Mouse (Mus musculus): ENCODE results near the gene Ulk4.

The Ulk4 gene

GRCm38 (mm10) chr9:121020360-121020759, 256.6 kb downstream of the Ulk4 start:
- DNase-seq (ENCODE audit: low spot score in 2 of 2) = no peak

GRCm38 (mm10) chr9:121019932-121020331, 257.1 kb downstream of the Ulk4 start:
- DNase-seq (ENCODE audit: low spot score in 2 of 2) = no peak

- no peak for DNase-seq (ENCODE audit: low spot score in 2 of 2)
Observed at GRCm38 (mm10) chr9:121018524-121019315, 258.3 kb downstream of the Ulk4 start.

- DNase-seq (ENCODE audit: low spot score in 2 of 2) = no peak
Observed at GRCm38 (mm10) chr9:121015810-121016502, 261.0 kb downstream of the Ulk4 start.

GRCm38 (mm10) chr9:121011540-121011939, 265.5 kb downstream of the Ulk4 start:
- DNase-seq (ENCODE audit: low spot score in 2 of 2) = no peak

- no peak for DNase-seq (ENCODE audit: low spot score in 2 of 2)
Observed at GRCm38 (mm10) chr9:121010544-121010943, 266.5 kb downstream of the Ulk4 start.

- DNase-seq (ENCODE audit: low spot score in 2 of 2) = no peak
Observed at GRCm38 (mm10) chr9:121005961-121006360, 271.0 kb downstream of the Ulk4 start.

- DNase-seq (ENCODE audit: low spot score in 2 of 2) = no peak
Observed at GRCm38 (mm10) chr9:121001681-121002540, 275.1 kb downstream of the Ulk4 start.

GRCm38 (mm10) chr9:121000641-121001320, 276.2 kb downstream of the Ulk4 start:
- DNase-seq (ENCODE audit: low spot score in 2 of 2) = no peak

- DNase-seq (ENCODE audit: low spot score in 2 of 2) = no peak
Observed at GRCm38 (mm10) chr9:120998696-120999095, 278.3 kb downstream of the Ulk4 start.

GRCm38 (mm10) chr9:120994223-120995155, 282.5 kb downstream of the Ulk4 start:
- no peak for DNase-seq (ENCODE audit: low spot score in 2 of 2)

GRCm38 (mm10) chr9:120993004-120993403, 284.0 kb downstream of the Ulk4 start:
- DNase-seq (ENCODE audit: low spot score in 2 of 2) = no peak

- DNase-seq (ENCODE audit: low spot score in 2 of 2) = no peak
Observed at GRCm38 (mm10) chr9:120991801-120992200, 285.2 kb downstream of the Ulk4 start.

GRCm38 (mm10) chr9:120989806-120990700, 286.9 kb downstream of the Ulk4 start:
- DNase-seq (ENCODE audit: low spot score in 2 of 2) = no peak

- DNase-seq (ENCODE audit: low spot score in 2 of 2) = no peak
Observed at GRCm38 (mm10) chr9:120988088-120988487, 288.9 kb downstream of the Ulk4 start.

GRCm38 (mm10) chr9:120986994-120987393, 290.0 kb downstream of the Ulk4 start:
- DNase-seq (ENCODE audit: low spot score in 2 of 2) = no peak

- DNase-seq (ENCODE audit: low spot score in 2 of 2) = no peak
Observed at GRCm38 (mm10) chr9:120986255-120986654, 290.7 kb downstream of the Ulk4 start.

- DNase-seq (ENCODE audit: low spot score in 2 of 2) = no peak
Observed at GRCm38 (mm10) chr9:120985524-120985923, 291.5 kb downstream of the Ulk4 start.

GRCm38 (mm10) chr9:120985009-120985408, 292.0 kb downstream of the Ulk4 start:
- no peak for DNase-seq (ENCODE audit: low spot score in 2 of 2)
